Mouse (Mus musculus) spleen, postnatal 14 days (tissue): ENCODE measurements around the gene Heatr4.
A peak's percentile ranks its signal among the peaks of the same experiment; 100 is the strongest.

Experiments used
- DNase-seq, 2 experiments: peaks; one replicate each; pipeline ENCODE4 v3.0.0; 2021 to 2022; ENCODE audit warnings: low spot score in 2 of 2

The Heatr4 gene

GRCm38 (mm10) chr12:83998341-83999107 is 13.9 kb upstream of the Heatr4 start:
- DNase-seq, result no peak

GRCm38 (mm10) chr12:83997221-83997620 is 12.6 kb upstream of the Heatr4 start:
- no peak for DNase-seq

- DNase-seq, result no peak
These were observed 4.7 kb upstream of the Heatr4 start for GRCm38 (mm10) chr12:83989378-83989777.

GRCm38 (mm10) chr12:83988483-83988882 is 3.8 kb upstream of the Heatr4 start:
- DNase-seq, result no peak

- peak; percentile 43 to 65 for DNase-seq
These were observed 3.2 kb upstream of the Heatr4 start, which contains the start of gene Acot2 for GRCm38 (mm10) chr12:83987583-83988441. Acot2 (plus strand) TSS chr12:83987861.

- no peak for DNase-seq
These were observed 2.6 kb upstream of the Heatr4 start for GRCm38 (mm10) chr12:83987242-83987582.

- no peak for DNase-seq
These were observed 3.0 kb downstream of the Heatr4 start for GRCm38 (mm10) chr12:83981615-83982014.

- no peak for DNase-seq
These were observed 5.8 kb downstream of the Heatr4 start for GRCm38 (mm10) chr12:83978862-83979261.

- DNase-seq, result no peak
These were observed 12.5 kb downstream of the Heatr4 start for GRCm38 (mm10) chr12:83972117-83972516.

- DNase-seq, result no peak
These were observed 19.4 kb downstream of the Heatr4 start for GRCm38 (mm10) chr12:83965235-83965634.

- no peak for DNase-seq
These were observed 26.4 kb downstream of the Heatr4 start for GRCm38 (mm10) chr12:83958278-83958677.

GRCm38 (mm10) chr12:83951711-83952575 is 32.7 kb downstream of the Heatr4 start:
- DNase-seq, result no peak

GRCm38 (mm10) chr12:83950840-83951701 is 33.6 kb downstream of the Heatr4 start:
- DNase-seq, result peak; percentile 16 to 23

GRCm38 (mm10) chr12:83950493-83950839 is 34.2 kb downstream of the Heatr4 start, which contains the start of gene Riox1:
Riox1 (plus strand) TSS chr12:83950608.
- DNase-seq, result peak; percentile 46 to 59

- no peak for DNase-seq
These were observed 34.7 kb downstream of the Heatr4 start for GRCm38 (mm10) chr12:83949776-83950492.

- no peak for DNase-seq
These were observed 35.6 kb downstream of the Heatr4 start for GRCm38 (mm10) chr12:83949043-83949442.

- no peak for DNase-seq
These were observed 37.3 kb downstream of the Heatr4 start for GRCm38 (mm10) chr12:83947260-83947811.

- DNase-seq, result no peak
These were observed 42.7 kb downstream of the Heatr4 start for GRCm38 (mm10) chr12:83941938-83942337.

GRCm38 (mm10) chr12:83940031-83940430 is 44.6 kb downstream of the Heatr4 start:
- no peak for DNase-seq

- DNase-seq, result no peak
These were observed 45.3 kb downstream of the Heatr4 start for GRCm38 (mm10) chr12:83939332-83939731.
